Mouse (Mus musculus) thymus, postnatal 36 days (tissue): ENCODE data around the gene Ecel1.

Source experiments
- DNase-seq, 2 experiments: peaks; one replicate each; pipeline ENCODE4 v3.0.0; 2022; ENCODE audit warnings: mixed read lengths in 2 of 2

The Ecel1 gene

DNA sequence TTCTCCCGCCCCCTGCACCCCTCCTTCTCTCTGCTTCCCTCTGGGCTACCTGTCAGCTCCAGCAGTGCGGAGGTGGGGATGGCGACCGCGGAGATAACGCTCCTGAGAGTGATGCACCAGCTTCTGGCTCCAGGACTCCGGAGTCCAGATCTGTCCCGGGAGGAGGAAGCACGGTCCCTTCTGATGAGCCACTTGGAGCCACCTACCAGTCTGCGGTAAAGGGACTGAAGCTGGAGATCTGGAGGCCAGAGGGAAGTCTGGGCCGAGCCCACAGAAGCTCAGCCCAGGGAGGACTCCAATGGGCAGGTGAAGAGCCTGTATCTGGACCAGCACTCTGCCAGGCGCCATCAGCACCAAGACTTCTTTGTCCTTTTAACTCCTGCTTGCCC is at the start of gene Ecel1:
Gene Ecel1, minus strand, starts transcription at position 323 of the 389 bp plus-strand sequence.
- DNase-seq: no peak

DNA sequence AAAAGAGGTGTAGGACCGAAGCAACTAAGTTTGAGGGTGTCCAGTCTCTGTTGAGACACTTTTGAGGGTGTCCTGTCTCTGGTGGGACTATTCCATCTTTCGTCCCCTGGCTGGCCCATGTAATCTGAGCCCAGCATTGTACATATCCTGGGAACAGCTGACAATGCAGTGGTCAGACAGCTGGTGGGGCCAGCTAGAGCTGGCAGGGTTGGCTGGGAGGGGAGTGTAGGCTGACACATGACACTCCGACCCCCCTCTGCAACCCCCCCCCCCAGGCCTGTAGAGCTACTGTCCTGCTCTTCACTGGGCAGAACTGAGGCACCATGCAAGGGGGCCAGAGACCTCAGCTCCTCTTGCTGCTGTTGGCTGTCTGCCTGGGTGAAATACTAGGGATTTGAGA is 49.2 kb upstream of the Ecel1 start:
- no peak for DNase-seq

GRCm38 (mm10) chr1:87205038-87205437 is 48.7 kb upstream of the Ecel1 start:
- no peak for DNase-seq

- no peak for DNase-seq
Measured at GRCm38 (mm10) chr1:87204465-87204864, 48.1 kb upstream of the Ecel1 start, which contains the start of gene Chrng. Gene Chrng, plus strand, starts transcription at chr1:87204657.

- no peak for DNase-seq
Measured at GRCm38 (mm10) chr1:87203779-87204178, 47.5 kb upstream of the Ecel1 start.

- no peak for DNase-seq
Measured at GRCm38 (mm10) chr1:87201848-87202247, 45.5 kb upstream of the Ecel1 start.

GRCm38 (mm10) chr1:87200811-87201210 is 44.5 kb upstream of the Ecel1 start:
- DNase-seq: no peak

DNA sequence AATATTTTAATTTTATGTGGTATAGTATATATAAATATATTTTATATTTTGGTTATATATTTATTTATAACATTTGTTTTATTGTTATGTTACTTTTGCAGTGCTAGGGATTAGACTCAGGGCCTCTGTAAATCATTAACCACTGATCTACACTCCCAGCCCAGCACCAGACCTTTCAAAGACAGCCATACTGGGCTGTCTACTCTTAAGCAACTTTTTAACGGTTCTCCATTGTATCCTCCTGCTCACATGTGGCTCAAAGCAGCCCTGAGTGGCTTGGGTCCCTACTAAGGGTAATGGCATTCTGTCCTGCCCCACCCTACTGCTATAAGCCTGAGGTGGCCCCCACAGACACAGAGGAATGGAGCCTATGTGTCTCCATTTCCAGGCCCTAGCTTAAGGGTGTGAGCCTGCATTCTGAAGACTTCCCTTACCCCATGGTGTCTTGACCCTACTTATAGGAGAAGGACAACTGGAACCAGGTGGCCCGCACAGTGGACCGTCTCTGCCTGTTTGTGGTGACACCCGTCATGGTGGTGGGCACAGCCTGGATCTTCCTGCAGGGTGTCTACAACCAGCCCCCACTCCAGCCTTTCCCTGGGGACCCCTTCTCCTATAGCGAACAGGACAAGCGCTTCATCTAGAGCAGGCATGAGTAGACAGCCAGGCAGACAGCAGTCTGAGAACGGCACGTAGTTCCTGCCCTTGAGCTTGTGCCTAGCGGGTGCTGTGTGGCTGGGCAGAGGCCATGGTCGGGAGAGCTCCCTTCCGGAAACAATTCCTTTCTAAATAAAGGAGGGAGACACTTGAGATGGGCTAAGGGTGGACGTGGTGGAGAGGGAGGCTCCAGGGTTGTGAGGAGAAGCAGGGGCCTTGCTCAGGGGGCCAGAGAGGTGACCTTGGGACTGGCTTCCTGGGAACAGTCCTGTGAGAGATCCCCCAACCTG is 42.1 kb upstream of the Ecel1 start:
- DNase-seq: no peak

- DNase-seq: no peak
Measured at GRCm38 (mm10) chr1:87197296-87197695, 41.0 kb upstream of the Ecel1 start.

GRCm38 (mm10) chr1:87190429-87190828 is 34.1 kb upstream of the Ecel1 start, which contains the start of gene Chrnd:
Gene Chrnd, plus strand, starts transcription at chr1:87190607.
- DNase-seq: no peak

DNA sequence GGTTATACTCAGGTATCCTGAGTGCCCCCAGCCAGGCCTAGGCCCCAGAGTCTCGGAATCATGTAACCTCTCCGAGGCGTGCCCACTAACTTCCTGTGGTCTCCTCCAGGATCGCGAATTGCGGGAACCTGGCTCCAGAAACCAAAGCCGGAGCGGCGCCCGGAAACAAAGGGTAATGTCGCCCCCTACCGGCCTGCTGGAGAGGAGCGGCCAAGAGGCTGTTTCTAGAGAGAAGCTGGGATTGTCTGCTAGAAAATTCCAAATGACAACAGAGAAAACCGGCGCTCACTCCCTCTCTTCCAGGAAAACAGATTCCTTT is 30.7 kb upstream of the Ecel1 start:
- DNase-seq: peak; percentile 32 to 50

- no peak for DNase-seq
Measured at GRCm38 (mm10) chr1:87186261-87187036, 30.1 kb upstream of the Ecel1 start.

GRCm38 (mm10) chr1:87185526-87185925 is 29.2 kb upstream of the Ecel1 start:
- DNase-seq: peak in 1 of 2 experiments; percentile 23

- DNase-seq: peak; percentile 62 to 65
Measured at GRCm38 (mm10) chr1:87184751-87185139, 28.4 kb upstream of the Ecel1 start.

DNA sequence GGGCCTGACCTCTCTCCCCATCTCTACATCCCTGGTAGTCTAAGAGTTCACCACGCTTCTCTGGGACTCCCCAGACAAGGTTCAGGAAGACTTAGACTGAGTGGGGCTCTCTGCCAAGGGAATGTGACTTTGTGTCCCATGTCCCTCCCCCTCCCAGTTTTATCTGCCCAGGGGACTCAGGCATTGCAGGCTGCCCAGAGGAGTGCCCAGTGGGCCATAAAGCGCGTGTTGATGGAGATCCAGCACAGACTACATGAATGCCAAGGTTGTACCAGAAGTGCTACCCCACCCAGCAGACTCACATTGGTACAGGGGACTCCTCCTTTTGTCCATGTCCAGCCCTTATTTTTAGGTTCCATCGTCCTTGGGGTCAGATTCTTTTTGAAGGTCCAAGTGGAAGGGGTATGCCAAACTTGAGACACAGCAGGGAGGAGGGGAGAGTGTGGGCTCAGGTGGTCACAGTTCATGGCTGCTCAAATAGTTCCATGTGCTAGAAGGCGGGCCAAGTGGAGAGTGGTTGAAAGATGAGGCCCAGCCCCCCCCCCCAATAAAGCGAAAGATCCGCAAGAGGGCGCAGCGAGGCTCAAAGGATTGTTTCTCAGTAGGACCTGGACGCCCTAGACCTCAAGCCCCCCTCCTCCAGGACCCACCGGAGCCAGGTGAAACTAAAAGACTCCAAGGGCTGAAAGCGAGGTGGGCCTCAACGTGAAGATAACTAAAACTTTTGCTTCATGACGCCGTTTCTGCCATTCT is 27.9 kb upstream of the Ecel1 start:
- DNase-seq: no peak

DNA sequence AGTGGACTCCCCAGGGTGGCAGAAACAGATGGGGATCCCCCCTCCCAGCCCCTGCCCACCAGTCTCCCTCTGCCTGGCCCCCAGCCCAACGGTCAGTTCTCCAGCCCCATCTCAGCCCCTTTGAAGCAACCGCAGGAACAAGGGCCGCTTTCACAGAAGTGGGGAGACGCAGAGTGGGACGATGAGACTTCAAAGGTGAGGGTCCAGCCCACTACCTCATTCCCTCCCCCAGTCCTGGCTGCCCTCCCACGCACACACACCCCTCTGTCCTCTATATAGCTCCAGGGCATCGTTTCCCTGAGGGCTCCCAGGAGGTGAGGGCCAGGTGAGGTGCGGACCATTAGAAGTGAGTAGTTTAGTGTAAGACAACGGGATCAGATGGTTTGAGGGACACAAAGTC is 26.7 kb upstream of the Ecel1 start, which contains the start of gene Prss56:
Gene Prss56, plus strand, starts transcription at position 301 of the 400 bp plus-strand sequence.
- DNase-seq: no peak

DNA sequence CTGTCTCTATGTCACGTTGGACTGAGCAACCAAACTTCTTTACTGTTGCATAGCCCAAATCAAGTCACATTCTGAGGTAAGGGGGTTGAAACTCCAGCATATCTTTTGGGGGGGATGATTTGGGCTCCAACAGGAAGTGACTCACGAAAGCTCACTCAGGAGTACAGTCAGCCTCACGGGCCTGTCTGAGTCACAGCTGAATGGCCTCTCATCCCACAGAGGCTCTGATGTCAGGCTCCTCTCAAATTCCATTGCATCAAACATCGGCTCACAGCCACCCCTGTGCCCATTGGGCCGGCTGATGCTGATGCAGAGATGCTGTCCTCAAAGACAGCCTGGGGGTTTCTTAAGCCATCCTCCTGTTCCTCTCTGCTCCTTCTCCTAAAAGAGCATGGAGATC is 24.6 kb upstream of the Ecel1 start:
- no peak for DNase-seq

DNA sequence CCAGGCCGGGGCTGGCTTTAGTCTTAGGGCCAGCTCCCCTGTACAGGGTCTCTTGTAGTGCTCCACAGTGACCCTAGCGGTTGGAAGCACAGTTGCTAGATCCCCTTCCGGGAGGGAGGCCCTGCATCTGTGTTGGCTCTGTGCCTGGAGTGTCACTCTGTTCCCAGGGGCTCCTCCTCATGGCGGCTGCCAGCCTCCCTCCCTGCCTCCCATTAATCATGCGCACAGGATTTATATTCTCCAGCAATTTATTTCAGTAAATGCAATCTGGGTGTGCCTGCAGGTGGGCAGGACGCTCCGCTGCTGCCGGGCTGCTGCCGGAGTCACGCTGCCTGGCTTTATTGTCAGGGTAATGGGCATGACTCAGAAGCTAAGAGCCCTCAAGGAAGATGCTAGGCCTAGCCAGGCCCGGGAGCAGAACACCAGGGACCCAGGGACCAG is 19.6 kb upstream of the Ecel1 start:
- DNase-seq: no peak

DNA sequence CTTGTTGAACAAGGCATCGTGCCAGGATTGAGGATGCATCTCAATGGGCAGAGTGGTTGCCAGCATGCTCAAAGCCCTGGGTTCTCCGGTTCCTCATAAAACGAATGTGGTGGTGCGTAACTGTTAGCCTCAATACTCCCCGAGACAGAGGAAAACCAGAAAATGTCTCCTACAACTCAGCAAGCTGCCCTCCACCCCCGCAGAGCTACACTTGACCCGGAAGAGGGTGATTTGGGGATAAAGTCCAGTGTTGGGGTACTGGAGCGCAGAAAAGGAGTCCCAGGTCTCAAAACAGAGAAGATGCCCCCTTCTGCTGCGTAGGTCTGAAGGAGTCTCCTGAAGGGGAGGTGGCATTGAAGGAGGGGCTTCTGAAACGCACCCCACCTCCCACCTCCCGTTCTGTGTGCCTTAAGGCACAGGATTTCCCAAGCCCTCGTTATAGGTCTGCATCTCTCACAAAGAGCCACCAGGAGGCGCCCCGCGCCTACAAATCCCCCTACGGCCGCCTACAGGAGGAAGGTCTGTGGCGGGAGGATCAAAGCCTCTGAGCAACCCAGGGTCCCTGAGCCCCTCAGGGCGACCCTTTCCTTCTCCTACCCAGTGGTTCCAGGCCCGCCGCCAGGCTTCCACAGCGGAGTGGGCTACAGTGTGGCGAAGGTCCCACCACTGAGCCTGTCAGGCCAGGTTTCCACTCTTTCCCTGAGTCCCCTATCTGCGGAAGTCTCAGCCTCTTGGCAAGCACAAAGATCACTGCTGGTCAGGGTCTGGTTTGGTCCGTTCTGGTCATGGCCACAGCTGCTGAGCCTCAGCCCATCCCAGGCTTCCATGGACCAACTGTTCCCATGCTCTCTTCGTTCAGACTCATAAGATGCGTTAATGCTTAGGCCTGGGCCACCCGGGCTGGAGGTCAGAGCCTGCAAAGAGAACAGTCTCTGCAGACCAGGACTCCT is 18.0 kb upstream of the Ecel1 start:
- DNase-seq: peak; percentile 65 to 67

DNA sequence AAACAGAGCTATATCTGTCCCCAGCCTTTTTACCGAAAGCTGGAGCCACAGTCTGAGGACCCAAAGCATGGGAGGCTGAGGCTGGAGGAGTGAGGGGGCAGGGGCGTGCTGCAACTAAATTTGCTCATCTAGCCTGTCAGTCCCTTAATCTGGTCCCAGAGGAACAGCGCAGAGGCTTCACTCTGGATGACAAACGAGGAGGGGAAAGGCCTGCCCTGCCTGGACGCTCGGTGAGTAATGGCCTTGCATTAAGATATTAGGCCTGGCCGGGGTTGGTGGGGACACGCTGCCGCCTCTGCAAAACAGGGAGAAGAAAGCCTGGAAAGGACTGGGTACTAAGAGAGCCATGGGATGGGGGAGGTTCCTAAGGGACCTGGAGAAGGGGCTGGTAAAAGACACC is 16.0 kb upstream of the Ecel1 start:
- no peak for DNase-seq

DNA sequence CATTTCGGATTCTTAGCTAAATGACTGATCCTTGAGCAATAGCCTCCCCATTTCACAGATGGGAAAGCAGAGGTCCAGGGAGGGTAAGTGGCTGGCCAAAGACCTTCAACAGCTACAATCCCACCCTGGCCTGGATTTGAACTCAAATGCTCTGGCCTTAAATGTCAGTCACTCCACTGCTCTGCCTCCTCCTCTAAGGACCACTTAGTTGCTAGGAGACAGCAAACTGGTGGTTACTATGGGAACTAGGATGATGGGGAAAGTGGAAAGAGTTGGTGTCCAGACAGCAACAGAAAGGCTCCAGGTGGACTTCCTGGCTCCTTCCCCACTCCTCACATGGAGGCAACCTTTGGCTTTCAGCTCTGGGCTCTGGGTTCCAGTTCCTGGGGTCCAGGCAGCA is 15.0 kb upstream of the Ecel1 start:
- no peak for DNase-seq

GRCm38 (mm10) chr1:87170458-87170857 is 14.1 kb upstream of the Ecel1 start:
- no peak for DNase-seq
